Mouse (Mus musculus): Measurements from ENCODE around the gene Prmt7. TPM values are rescaled to one million over a fixed set of nuclear protein-coding genes. Genes with fewer than 3 reads are reported as not detected.
"Not testable (repeated sequence)": the region's sequence is repeated elsewhere in the genome, so short reads cannot be mapped to it uniquely, and the experiment has no call there.

The Prmt7 gene
- polyA plus RNA-seq, 1 experiment from 2014 or later, result 54.1 TPM

GRCm38 (mm10) chr8:106199596-106199995, 11.1 kb upstream of the Prmt7 start:
- H3K4me3 ChIP-seq (ENCODE audit: low read depth, low read length); DNase-seq (ENCODE audit: low spot score); H3K4me1 ChIP-seq (ENCODE audit: control insufficient read depth, insufficient read depth, low read length); H3K27me3 ChIP-seq (replicated peaks; ENCODE audit: control insufficient read depth, insufficient read depth, low read length); H3K27ac ChIP-seq (ENCODE audit: low read depth, low read length); ATAC-seq; H3K4me2 ChIP-seq (ENCODE audit: low read length); H3K9me3 ChIP-seq (replicated peaks; ENCODE audit: control insufficient read depth, low read length); H3K9ac ChIP-seq (ENCODE audit: low read length): not testable (repeated sequence)
- 85% methylated on average over 3 of the region's 3 CpGs for WGBS
- peaks cover 88% of the 10 kb centered on the region for H3K36me3 ChIP-seq (ENCODE audit: control insufficient read depth, insufficient read depth, low read length)

- Histone ChIP-seq H3K27me3 (replicated peaks; ENCODE audit: control insufficient read depth, insufficient read depth, low read length) (no peaks in the 10 kb centered on the region), H3K4me2 (ENCODE audit: low read length) (peak overlapping the region; percentile 82), H3K27ac (ENCODE audit: low read depth, low read length) (peak overlapping the region; percentile 89), H3K4me1 (ENCODE audit: control insufficient read depth, insufficient read depth, low read length) (peaks cover 11% of the 10 kb centered on the region), H3K4me3 (ENCODE audit: low read depth, low read length) (peak overlapping the region; percentile 79), H3K9ac (ENCODE audit: low read length) (peak overlapping the region; percentile 90), H3K9me3 (replicated peaks; ENCODE audit: control insufficient read depth, low read length) (no peaks in the 10 kb centered on the region), H3K36me3 (ENCODE audit: control insufficient read depth, insufficient read depth, low read length) (peaks cover 38% of the 10 kb centered on the region)
- peak; percentile 72 for ATAC-seq
- no peak for DNase-seq (ENCODE audit: low spot score)
- 1% methylated on average over 34 of the region's 35 CpGs for WGBS
These were observed 553 bp upstream of the Prmt7 start for GRCm38 (mm10) chr8:106210035-106210731.

- H3K27me3 ChIP-seq (replicated peaks; ENCODE audit: control insufficient read depth, insufficient read depth, low read length), result no peaks in the 10 kb centered on the region
- DNase-seq (ENCODE audit: low spot score) (peak; percentile 31), ATAC-seq (no peak)
- H3K27ac ChIP-seq (ENCODE audit: low read depth, low read length), result peak overlapping the region; percentile 89
- peak overlapping the region; percentile 90 for H3K9ac ChIP-seq (ENCODE audit: low read length)
- H3K36me3 ChIP-seq (ENCODE audit: control insufficient read depth, insufficient read depth, low read length), result peaks cover 42% of the 10 kb centered on the region
- H3K9me3 ChIP-seq (replicated peaks; ENCODE audit: control insufficient read depth, low read length), result no peaks in the 10 kb centered on the region
- H3K4me2 ChIP-seq (ENCODE audit: low read length), result peak overlapping the region; percentile 82
- 5% methylated on average over 13 of the region's 13 CpGs for WGBS
- H3K4me3 ChIP-seq (ENCODE audit: low read depth, low read length), result peak overlapping the region; percentile 79
- H3K4me1 ChIP-seq (ENCODE audit: control insufficient read depth, insufficient read depth, low read length), result peaks cover 11% of the 10 kb centered on the region
These were observed 685 bp downstream of the Prmt7 start for GRCm38 (mm10) chr8:106211421-106211820.

GRCm38 (mm10) chr8:106213959-106214358, 3.2 kb downstream of the Prmt7 start:
- 96% methylated on average over 3 of the region's 3 CpGs for WGBS
- Histone ChIP-seq H3K27me3 (replicated peaks; ENCODE audit: control insufficient read depth, insufficient read depth, low read length) (no peaks in the 10 kb centered on the region), H3K9me3 (replicated peaks; ENCODE audit: control insufficient read depth, low read length) (no peaks in the 10 kb centered on the region), H3K4me2 (ENCODE audit: low read length) (no peak overlapping the region), H3K9ac (ENCODE audit: low read length) (no peak overlapping the region), H3K4me3 (ENCODE audit: low read depth, low read length) (no peak overlapping the region), H3K4me1 (ENCODE audit: control insufficient read depth, insufficient read depth, low read length) (peaks cover 11% of the 10 kb centered on the region), H3K27ac (ENCODE audit: low read depth, low read length) (no peak overlapping the region), H3K36me3 (ENCODE audit: control insufficient read depth, insufficient read depth, low read length) (peaks cover 56% of the 10 kb centered on the region)
- ATAC-seq (no peak), DNase-seq (ENCODE audit: low spot score) (no peak)

GRCm38 (mm10) chr8:106219620-106220019, 8.9 kb downstream of the Prmt7 start:
- no peak for DNase-seq (ENCODE audit: low spot score)
- no peak overlapping the region for H3K4me3 ChIP-seq (ENCODE audit: low read depth, low read length)
- no peaks in the 10 kb centered on the region for H3K9me3 ChIP-seq (replicated peaks; ENCODE audit: control insufficient read depth, low read length)
- H3K4me1 ChIP-seq (ENCODE audit: control insufficient read depth, insufficient read depth, low read length), result no peaks in the 10 kb centered on the region
- no peak overlapping the region for H3K9ac ChIP-seq (ENCODE audit: low read length)
- no peak overlapping the region for H3K4me2 ChIP-seq (ENCODE audit: low read length)
- no peaks in the 10 kb centered on the region for H3K27me3 ChIP-seq (replicated peaks; ENCODE audit: control insufficient read depth, insufficient read depth, low read length)
- H3K36me3 ChIP-seq (ENCODE audit: control insufficient read depth, insufficient read depth, low read length), result peaks cover 84% of the 10 kb centered on the region
- no peak for ATAC-seq
- H3K27ac ChIP-seq (ENCODE audit: low read depth, low read length), result no peak overlapping the region
- 93% methylated on average over 3 of the region's 3 CpGs for WGBS

GRCm38 (mm10) chr8:106226589-106226988, 15.9 kb downstream of the Prmt7 start:
- Histone ChIP-seq H3K9me3 (replicated peaks; ENCODE audit: control insufficient read depth, low read length) (no peaks in the 10 kb centered on the region), H3K4me3 (ENCODE audit: low read depth, low read length) (no peak overlapping the region), H3K27me3 (replicated peaks; ENCODE audit: control insufficient read depth, insufficient read depth, low read length) (no peaks in the 10 kb centered on the region), H3K9ac (ENCODE audit: low read length) (no peak overlapping the region), H3K27ac (ENCODE audit: low read depth, low read length) (no peak overlapping the region), H3K36me3 (ENCODE audit: control insufficient read depth, insufficient read depth, low read length) (peaks cover 71% of the 10 kb centered on the region), H3K4me1 (ENCODE audit: control insufficient read depth, insufficient read depth, low read length) (no peaks in the 10 kb centered on the region), H3K4me2 (ENCODE audit: low read length) (no peak overlapping the region)
- 47% methylated on average over 9 of the region's 9 CpGs for WGBS
- DNase-seq (ENCODE audit: low spot score) (peak; percentile 78), ATAC-seq (no peak)

- DNase-seq (ENCODE audit: low spot score), result no peak
- ATAC-seq, result no peak
- H3K27me3 ChIP-seq (replicated peaks; ENCODE audit: control insufficient read depth, insufficient read depth, low read length), result no peaks in the 10 kb centered on the region
- H3K4me2 ChIP-seq (ENCODE audit: low read length), result no peak overlapping the region
- H3K4me1 ChIP-seq (ENCODE audit: control insufficient read depth, insufficient read depth, low read length), result no peaks in the 10 kb centered on the region
- no peak overlapping the region for H3K4me3 ChIP-seq (ENCODE audit: low read depth, low read length)
- no peak overlapping the region for H3K9ac ChIP-seq (ENCODE audit: low read length)
- H3K27ac ChIP-seq (ENCODE audit: low read depth, low read length), result no peak overlapping the region
- WGBS, result 92% methylated on average over 7 of the region's 7 CpGs
- H3K9me3 ChIP-seq (replicated peaks; ENCODE audit: control insufficient read depth, low read length), result no peaks in the 10 kb centered on the region
- H3K36me3 ChIP-seq (ENCODE audit: control insufficient read depth, insufficient read depth, low read length), result peaks cover 62% of the 10 kb centered on the region
These were observed 20.8 kb downstream of the Prmt7 start for GRCm38 (mm10) chr8:106231536-106231935.

- Histone ChIP-seq H3K9me3 (replicated peaks; ENCODE audit: control insufficient read depth, low read length) (no peaks in the 10 kb centered on the region), H3K27me3 (replicated peaks; ENCODE audit: control insufficient read depth, insufficient read depth, low read length) (no peaks in the 10 kb centered on the region), H3K4me3 (ENCODE audit: low read depth, low read length) (no peak overlapping the region), H3K9ac (ENCODE audit: low read length) (no peak overlapping the region), H3K4me2 (ENCODE audit: low read length) (no peak overlapping the region), H3K4me1 (ENCODE audit: control insufficient read depth, insufficient read depth, low read length) (no peaks in the 10 kb centered on the region), H3K36me3 (ENCODE audit: control insufficient read depth, insufficient read depth, low read length) (peaks cover 61% of the 10 kb centered on the region), H3K27ac (ENCODE audit: low read depth, low read length) (no peak overlapping the region)
- ATAC-seq, result no peak
- DNase-seq (ENCODE audit: low spot score), result no peak
- 89% methylated on average over 3 of the region's 3 CpGs for WGBS
These were observed 22.0 kb downstream of the Prmt7 start for GRCm38 (mm10) chr8:106232751-106233150.

- H3K4me3 ChIP-seq (ENCODE audit: low read depth, low read length), result no peak overlapping the region
- ATAC-seq, result no peak
- H3K4me1 ChIP-seq (ENCODE audit: control insufficient read depth, insufficient read depth, low read length), result no peaks in the 10 kb centered on the region
- H3K4me2 ChIP-seq (ENCODE audit: low read length), result no peak overlapping the region
- no peak overlapping the region for H3K27ac ChIP-seq (ENCODE audit: low read depth, low read length)
- 91% methylated on average over 17 of the region's 17 CpGs for WGBS
- no peaks in the 10 kb centered on the region for H3K9me3 ChIP-seq (replicated peaks; ENCODE audit: control insufficient read depth, low read length)
- peaks cover 53% of the 10 kb centered on the region for H3K36me3 ChIP-seq (ENCODE audit: control insufficient read depth, insufficient read depth, low read length)
- DNase-seq (ENCODE audit: low spot score), result no peak
- H3K9ac ChIP-seq (ENCODE audit: low read length), result no peak overlapping the region
- no peaks in the 10 kb centered on the region for H3K27me3 ChIP-seq (replicated peaks; ENCODE audit: control insufficient read depth, insufficient read depth, low read length)
These were observed 24.0 kb downstream of the Prmt7 start for GRCm38 (mm10) chr8:106234567-106235261.
